Mouse (Mus musculus) liver, postnatal 0 days (tissue): Measurements from ENCODE around the gene Fam71f1. TPM values are rescaled to one million over a fixed set of nuclear protein-coding genes. Genes with fewer than 3 reads are reported as not detected.

Source experiments
- ATAC-seq: fragments of 200-750 bp; cut with Nextera tagmentation; 2 replicates; pipeline ENCODE4 v1.8.0; 2017; ENCODE audit warnings: mild to moderate bottlenecking, moderate library complexity
- DNase-seq: peaks from one replicate; pipeline ENCODE4 v3.0.0-alpha.2; 2016
- H3K27ac ChIP-seq: fragments of 300-500 bp; sonication (generic); 2 replicates; pipeline ENCODE4 v1.5.1; 2014; ENCODE audit warnings: antibody characterized with exemption, moderate library complexity, mild to moderate bottlenecking, low read depth
- H3K27me3 ChIP-seq: fragments of 300-500 bp; sonication (generic); 2 replicates; pipeline ENCODE4 v1.6.1; 2014; ENCODE audit warnings: low read length, control low read depth, mixed read lengths; ENCODE audit not compliant: insufficient read depth
- H3K36me3 ChIP-seq: fragments of 300-500 bp; sonication (generic); replicated peaks from 2 replicates; pipeline ENCODE4 v1.6.1; 2014; ENCODE audit warnings: mild to moderate bottlenecking, control low read depth, low read length, moderate library complexity, mixed read lengths; ENCODE audit not compliant: insufficient read depth
- H3K4me1 ChIP-seq: fragments of 300-500 bp; sonication (generic); 2 replicates; pipeline ENCODE4 v1.6.1; 2014; ENCODE audit warnings: antibody characterized with exemption, mild to moderate bottlenecking, control low read depth; ENCODE audit not compliant: insufficient read depth
- H3K4me2 ChIP-seq: fragments of 300-500 bp; sonication (generic); 2 replicates; pipeline ENCODE4 v1.6.1; 2014; ENCODE audit warnings: low read depth, mild to moderate bottlenecking, low read length, moderate library complexity, mixed read lengths
- H3K4me3 ChIP-seq: fragments of 300-500 bp; sonication (generic); 2 replicates; pipeline ENCODE4 v1.5.1; 2014; ENCODE audit warnings: low read depth, low read length
- H3K9ac ChIP-seq: fragments of 300-500 bp; sonication (generic); replicated peaks from 2 replicates; pipeline ENCODE4 v1.6.1; 2014; ENCODE audit warnings: mild to moderate bottlenecking, moderate library complexity
- H3K9me3 ChIP-seq: fragments of 300-500 bp; sonication (generic); 2 replicates; pipeline ENCODE4 v1.6.1; 2016; ENCODE audit warnings: mild to moderate bottlenecking, control low read depth, low read length, mixed read lengths
- CTCF ChIP-seq: sonication (generic); IDR thresholded peaks from 2 replicates; pipeline ENCODE4 v1.5.1; 2016; ENCODE audit warnings: antibody characterized with exemption, low read depth
- EP300 ChIP-seq: IDR thresholded peaks from 2 replicates; pipeline ENCODE4 v1.6.1; 2016; ENCODE audit warnings: antibody characterized with exemption, low read depth, mild to moderate bottlenecking
- WGBS: fragments of 180-500 bp; shearing (Covaris S2); extraction: QIAGEN DNeasy Blood & Tissue Kit; methylation state at CpG from one replicate; pipeline ENCODE4 v1.1.7; 2014; ENCODE audit not compliant: insufficient replicate concordance; 5-methylcytosine and 5-hydroxymethylcytosine counted together
- polyA plus RNA-seq: library from polyadenylated mRNA; unstranded; fragments of >200 nt; fragmentation: Nextera tagmentation; extraction: Ambion mirVana; gene quantifications from 2 replicates; pipeline ENCODE4 v1.2.1, GENCODE M21; 2015

The Fam71f1 gene
- polyA plus RNA-seq, 1 experiment from 2014 or later = not detected

- no peaks in the 10 kb centered on the region for H3K9me3 ChIP-seq
- no peak for ATAC-seq
- 58% methylated on average over 2 of the region's 2 CpGs for WGBS
- no peak overlapping the region for H3K27ac ChIP-seq
- H3K4me1 ChIP-seq = no peaks in the 10 kb centered on the region; the same call in 1 of the 2 replicates
- no peak overlapping the region for H3K4me2 ChIP-seq
- no peak overlapping the region for H3K9ac ChIP-seq
- TF ChIP-seq CTCF = no peak
- TF ChIP-seq EP300 = no peak
- H3K36me3 ChIP-seq = no peaks in the 10 kb centered on the region
- H3K4me3 ChIP-seq = no peak overlapping the region
- 0 out of 2 replicates have a peak, but pooled peaks cover 4% of the 10 kb centered on the region for H3K27me3 ChIP-seq
- no peak for DNase-seq
Measured at GRCm38 (mm10) chr6:29382442-29382841, 63.5 kb downstream of the Fam71f1 start.

Other genes with a start within 250 kb of the Fam71f1 start
- 6.6 and 8.2 TPM in 2 replicates for gene Rbm28, start 154.1 kb upstream of the Fam71f1 start, polyA plus RNA-seq
- not detected in 2 replicates for gene Prrt4, start 139.6 kb upstream of the Fam71f1 start, polyA plus RNA-seq
- 7.3 and 7.7 TPM in 2 replicates for gene Impdh1, start 102.8 kb upstream of the Fam71f1 start, polyA plus RNA-seq
- gene Hilpda, start 46.7 kb upstream of the Fam71f1 start, polyA plus RNA-seq = 24.1 and 29.0 TPM in 2 replicates
- 0.11 and 0.28 TPM in 2 replicates for gene Fam71f2, start 39.5 kb upstream of the Fam71f1 start, polyA plus RNA-seq
- gene Calu, start 28.9 kb downstream of the Fam71f1 start, polyA plus RNA-seq = 55.7 and 63.8 TPM in 2 replicates
- 0.06 and 0.12 TPM in 2 replicates for gene Opn1sw, start 69.3 kb downstream of the Fam71f1 start, polyA plus RNA-seq
- 0.09 and 0.22 TPM in 2 replicates for gene Ccdc136, start 77.2 kb downstream of the Fam71f1 start, polyA plus RNA-seq
- 0.07 and 0.24 TPM in 2 replicates for gene Flnc, start 114.1 kb downstream of the Fam71f1 start, polyA plus RNA-seq
- 165 and 170 TPM in 2 replicates for gene Atp6v1f, start 148.6 kb downstream of the Fam71f1 start, polyA plus RNA-seq
- not detected in 2 replicates for gene Atp6v1fnb, start 152.3 kb downstream of the Fam71f1 start, polyA plus RNA-seq
- gene Kcp, start 188.8 kb downstream of the Fam71f1 start, polyA plus RNA-seq = 2.2 and 2.3 TPM in 2 replicates
- 11.8 and 12.0 TPM in 2 replicates for gene Irf5, start 207.5 kb downstream of the Fam71f1 start, polyA plus RNA-seq